Mouse (Mus musculus) erythroblast, embryonic 14.5 days (primary cell): ENCODE results near the gene Tlr12.

Experiments
- GATA1 ChIP-seq: IDR thresholded peaks from 2 replicates; pipeline ENCODE4 v1.6.1; 2012; ENCODE audit warnings: low read length, inconsistent platforms, mixed read lengths
- TAL1 ChIP-seq: IDR thresholded peaks from 3 replicates; pipeline ENCODE4 v1.6.1; 2012; ENCODE audit warnings: low read length, inconsistent platforms, mixed read lengths

- TF ChIP-seq GATA1 (no peak), TAL1 (no peak)
These were observed 17.6 kb upstream of the Tlr12 start for GRCm38 (mm10) chr4:128635894-128636585.
